Mouse (Mus musculus): Measurements from ENCODE around the gene Prickle4. TPM values are rescaled to one million over a fixed set of nuclear protein-coding genes. Genes with fewer than 3 reads are reported as not detected.
A peak's percentile ranks its signal among the peaks of the same experiment; 100 is the strongest.

The Prickle4 gene
- polyA plus RNA-seq, 1 experiment: 5.5 TPM

DNA sequence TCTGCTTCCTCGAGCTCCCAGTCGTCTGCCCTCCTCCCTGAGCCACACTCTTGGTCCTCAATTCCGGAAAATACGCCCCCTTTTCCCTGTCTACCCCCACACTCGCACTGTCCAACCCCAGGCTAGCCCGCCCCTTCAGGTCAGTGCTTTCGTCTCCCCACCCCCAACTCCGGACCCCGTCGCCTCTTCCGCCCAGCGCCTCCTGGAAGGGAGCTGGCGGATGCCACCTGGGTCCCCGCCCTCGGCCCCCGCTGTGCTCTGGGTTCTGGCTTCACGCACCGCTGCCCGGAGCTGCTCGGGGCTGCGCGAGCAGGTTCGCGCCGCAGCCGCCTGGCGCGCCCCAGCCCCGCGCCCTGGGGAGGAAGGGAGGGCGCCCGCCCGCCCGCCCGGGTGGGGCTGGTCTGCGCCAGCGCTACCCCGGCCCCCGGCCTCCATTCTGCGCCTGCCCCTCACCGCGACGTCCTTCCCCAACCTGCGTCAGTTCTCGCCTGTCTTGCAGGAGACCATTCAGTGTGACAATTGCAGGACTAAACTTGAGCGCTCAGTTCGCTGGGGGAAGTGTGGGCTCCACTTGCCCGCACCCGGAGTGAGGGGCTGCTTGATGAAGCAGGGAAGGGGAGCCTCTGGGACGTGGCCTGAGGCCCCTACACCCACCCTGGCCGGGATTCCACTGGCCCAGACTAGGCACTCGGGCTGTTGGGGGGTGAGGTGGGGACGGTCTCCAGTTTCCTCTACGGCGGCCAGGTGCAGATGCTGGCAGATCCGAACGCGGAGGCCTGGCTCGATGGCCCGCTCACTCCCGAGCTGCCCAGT is 43.7 kb upstream of the Prickle4 start:
- no peaks in the 10 kb centered on the region; the same call in 1 of the 2 replicates for H3K27me3 ChIP-seq (ENCODE audit: control insufficient read depth, insufficient read depth, low read length)
- no peak for TF ChIP-seq CTCF (IDR thresholded peaks at IDR 0.05; ENCODE audit: borderline replicate concordance, control insufficient read depth, extremely low read depth, insufficient read depth, low read length, poor library complexity)
- no peak for TF ChIP-seq POLR2A (IDR thresholded peaks at IDR 0.05; ENCODE audit: control insufficient read depth, extremely low read depth, insufficient read depth, low read length, poor library complexity)
- DNase-seq: peak; percentile 59

GRCm38 (mm10) chr17:47737271-47738065 is 42.9 kb upstream of the Prickle4 start:
- Histone ChIP-seq H3K27me3 (ENCODE audit: control insufficient read depth, insufficient read depth, low read length) (no peaks in the 10 kb centered on the region; the same call in 1 of the 2 replicates), H3K36me3 (ENCODE audit: control insufficient read depth, insufficient read depth, low read length) (no peaks in the 10 kb centered on the region), H3K4me1 (replicated peaks; ENCODE audit: control insufficient read depth, insufficient read depth, low read length) (peaks cover 21% of the 10 kb centered on the region), H3K4me3 (ENCODE audit: control insufficient read depth, insufficient read depth, low read length) (peak overlapping the region; percentile 54), H3K27ac (ENCODE audit: control insufficient read depth, insufficient read depth, low read length) (no peak overlapping the region)
- TF ChIP-seq POLR2A (IDR thresholded peaks at IDR 0.05; ENCODE audit: control insufficient read depth, extremely low read depth, insufficient read depth, low read length, poor library complexity) (no peak), CTCF (IDR thresholded peaks at IDR 0.05; ENCODE audit: borderline replicate concordance, control insufficient read depth, extremely low read depth, insufficient read depth, low read length, poor library complexity) (no peak)
- peak; percentile 62 for DNase-seq
- under 1% methylated on average over 58 of the region's 60 CpGs for WGBS

More for the DNA sequence above, 43.7 kb upstream of the Prickle4 start:
- H3K4me1 ChIP-seq (replicated peaks; ENCODE audit: control insufficient read depth, insufficient read depth, low read length): peaks cover 26% of the 10 kb centered on the region
- peak overlapping the region; percentile 54 for H3K4me3 ChIP-seq (ENCODE audit: control insufficient read depth, insufficient read depth, low read length)
- no peaks in the 10 kb centered on the region for H3K36me3 ChIP-seq (ENCODE audit: control insufficient read depth, insufficient read depth, low read length)
- no peak overlapping the region for H3K27ac ChIP-seq (ENCODE audit: control insufficient read depth, insufficient read depth, low read length)
- WGBS: 1% methylated on average over 61 of the region's 61 CpGs

GRCm38 (mm10) chr17:47736856-47737255 is 42.3 kb upstream of the Prickle4 start, which contains the start of gene Tfeb:
Gene Tfeb (plus strand): TSS chr17:47737030.
- Histone ChIP-seq H3K27me3 (ENCODE audit: control insufficient read depth, insufficient read depth, low read length) (no peaks in the 10 kb centered on the region; the same call in 1 of the 2 replicates), H3K4me3 (ENCODE audit: control insufficient read depth, insufficient read depth, low read length) (peak within 1 kb of the TSS; percentile 54), H3K4me1 (replicated peaks; ENCODE audit: control insufficient read depth, insufficient read depth, low read length) (peaks cover 21% of the 10 kb centered on the region), H3K36me3 (ENCODE audit: control insufficient read depth, insufficient read depth, low read length) (no peaks in the 10 kb centered on the region), H3K27ac (ENCODE audit: control insufficient read depth, insufficient read depth, low read length) (no peak within 1 kb of the TSS)
- under 1% methylated on average over 44 of the region's 47 CpGs for WGBS
- DNase-seq: peak; percentile 98
- TF ChIP-seq POLR2A (IDR thresholded peaks at IDR 0.05; ENCODE audit: control insufficient read depth, extremely low read depth, insufficient read depth, low read length, poor library complexity) (peak; percentile 46; the same call in 1 of the 2 replicates), CTCF (IDR thresholded peaks at IDR 0.05; ENCODE audit: borderline replicate concordance, control insufficient read depth, extremely low read depth, insufficient read depth, low read length, poor library complexity) (peak; percentile 99)

- DNase-seq: no peak
- Histone ChIP-seq H3K27me3 (ENCODE audit: control insufficient read depth, insufficient read depth, low read length) (no peaks in the 10 kb centered on the region; the same call in 1 of the 2 replicates), H3K27ac (ENCODE audit: control insufficient read depth, insufficient read depth, low read length) (no peak overlapping the region), H3K4me1 (replicated peaks; ENCODE audit: control insufficient read depth, insufficient read depth, low read length) (peaks cover 21% of the 10 kb centered on the region), H3K4me3 (ENCODE audit: control insufficient read depth, insufficient read depth, low read length) (no peak overlapping the region), H3K36me3 (ENCODE audit: control insufficient read depth, insufficient read depth, low read length) (no peaks in the 10 kb centered on the region)
- TF ChIP-seq CTCF (IDR thresholded peaks at IDR 0.05; ENCODE audit: borderline replicate concordance, control insufficient read depth, extremely low read depth, insufficient read depth, low read length, poor library complexity): no peak
- no peak for TF ChIP-seq POLR2A (IDR thresholded peaks at IDR 0.05; ENCODE audit: control insufficient read depth, extremely low read depth, insufficient read depth, low read length, poor library complexity)
- WGBS: 94% methylated on average over 14 of the region's 14 CpGs
These were observed 41.1 kb upstream of the Prickle4 start for GRCm38 (mm10) chr17:47735553-47736100.

DNA sequence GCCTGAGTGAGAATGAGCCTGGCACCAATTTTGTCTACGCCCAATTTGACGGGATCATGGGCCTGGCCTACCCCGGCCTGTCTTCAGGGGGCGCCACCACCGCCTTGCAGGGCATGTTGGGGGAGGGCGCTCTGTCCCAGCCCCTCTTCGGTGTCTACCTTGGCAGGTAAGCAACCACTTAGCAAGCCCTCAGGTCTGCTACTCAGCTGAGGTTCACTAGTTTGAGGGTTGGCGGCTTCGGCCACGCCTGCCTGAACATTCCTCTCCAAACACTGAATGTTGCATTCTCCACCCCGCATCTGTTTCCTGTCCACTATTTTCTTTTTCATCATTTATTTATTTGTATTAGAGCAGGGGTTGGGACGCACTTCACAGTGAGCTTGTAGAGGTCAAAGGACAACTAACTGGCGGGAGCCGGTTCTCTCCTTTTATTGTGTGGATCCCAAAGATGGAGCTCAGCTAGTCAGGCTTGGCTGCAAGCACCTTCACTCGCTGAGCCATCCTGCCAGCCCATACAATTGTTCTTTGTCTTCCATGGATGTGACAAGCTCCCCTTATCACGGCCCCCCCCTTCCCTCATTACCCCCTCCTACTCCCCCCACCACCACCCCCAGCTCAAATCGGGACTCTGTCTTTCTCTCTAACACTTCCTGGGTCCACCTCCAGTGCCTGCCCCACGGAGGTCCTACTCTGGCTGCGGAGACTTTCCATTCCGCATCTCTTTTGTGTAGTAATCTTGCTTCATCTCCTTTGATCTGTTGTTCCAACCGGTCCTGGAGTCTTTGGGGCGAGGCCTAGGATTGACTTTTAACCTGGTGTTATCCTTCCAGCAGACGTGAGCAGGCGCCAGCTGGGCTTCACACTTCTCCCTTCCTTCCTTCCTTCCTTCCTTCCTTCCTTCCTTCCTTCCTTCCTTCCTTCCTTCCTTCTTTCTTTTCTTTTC is 36.4 kb upstream of the Prickle4 start:
- no peaks in the 10 kb centered on the region for H3K4me1 ChIP-seq (replicated peaks; ENCODE audit: control insufficient read depth, insufficient read depth, low read length)
- H3K36me3 ChIP-seq (ENCODE audit: control insufficient read depth, insufficient read depth, low read length): no peaks in the 10 kb centered on the region
- no peak overlapping the region for H3K4me3 ChIP-seq (ENCODE audit: control insufficient read depth, insufficient read depth, low read length)
- 86% methylated on average over 24 of the region's 24 CpGs for WGBS
- no peak overlapping the region for H3K27ac ChIP-seq (ENCODE audit: control insufficient read depth, insufficient read depth, low read length)
- TF ChIP-seq POLR2A (IDR thresholded peaks at IDR 0.05; ENCODE audit: control insufficient read depth, extremely low read depth, insufficient read depth, low read length, poor library complexity) (no peak), CTCF (IDR thresholded peaks at IDR 0.05; ENCODE audit: borderline replicate concordance, control insufficient read depth, extremely low read depth, insufficient read depth, low read length, poor library complexity) (no peak)
- H3K27me3 ChIP-seq (ENCODE audit: control insufficient read depth, insufficient read depth, low read length): no peaks in the 10 kb centered on the region
- no peak for DNase-seq
